Comparison of ENCODE assay signal across 8 mouse cellular contexts in the genomic region with DNA sequence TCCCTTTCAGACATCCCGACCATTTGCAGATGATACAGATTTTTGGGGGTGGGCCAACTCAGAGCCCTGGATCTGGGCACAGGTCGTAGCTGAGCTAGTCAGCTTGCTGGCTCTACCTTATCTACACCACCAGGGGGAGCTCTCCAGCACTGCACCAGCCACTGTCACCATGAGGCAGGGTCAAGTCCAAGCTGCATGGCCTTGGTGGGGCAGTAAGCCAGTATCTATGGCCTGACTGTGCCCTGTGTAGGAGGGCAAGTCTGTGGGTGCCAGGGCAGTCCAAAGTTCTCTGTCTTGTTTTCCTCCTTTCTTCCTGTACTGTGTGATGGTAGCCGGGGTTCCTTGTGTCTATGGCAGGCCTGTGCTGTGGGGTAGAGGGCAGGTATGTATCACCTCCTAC.
A peak's percentile ranks its signal among the peaks of the same experiment; 100 is the strongest.
DNase-seq lines count a peak whose midpoint lies in the region; ATAC-seq lines count a peak whose summit lies in the region.

No protein-coding gene starts in this region.

- H3K4me2 ChIP-seq in forebrain, embryonic 15.5 days (replicated peaks), result no peak overlapping the region
- H3K4me2 ChIP-seq in midbrain, embryonic 14.5 days (ENCODE audit: low read length), result no peak overlapping the region

- H3K4me1 ChIP-seq in forebrain, embryonic 15.5 days, result no peaks in the 10 kb centered on the region
- H3K4me1 ChIP-seq in midbrain, embryonic 14.5 days (ENCODE audit: control insufficient read depth, insufficient read depth, low read length), result no peaks in the 10 kb centered on the region

- no peak for DNase-seq in cerebellum, adult 11-12 months
- peak; percentile 14 for DNase-seq in urinary bladder, postnatal 14 days (ENCODE audit: low spot score)
- no peak for DNase-seq in urinary bladder, adult 2 months (ENCODE audit: low spot score)
- peak; percentile 8 to 24 for DNase-seq in kidney, postnatal 4 days
- DNase-seq in midbrain, embryonic 14.5 days, result peak; percentile 9
- DNase-seq in yolk sac, embryonic 10.5 days (ENCODE audit: low spot score), result no peak

- 63% methylated on average over 3 of the region's 3 CpGs for WGBS in forebrain, embryonic 15.5 days
- WGBS in midbrain, embryonic 14.5 days, result 72% methylated on average over 3 of the region's 3 CpGs

- no peak overlapping the region for H3K9ac ChIP-seq in forebrain, embryonic 15.5 days (replicated peaks)
- H3K9ac ChIP-seq in midbrain, embryonic 14.5 days (replicated peaks; ENCODE audit: low read length), result no peak overlapping the region

- peak; percentile 36; the same call in 1 of the 2 replicates for ATAC-seq in cerebellum, adult (ENCODE audit: insufficient number of reproducible peaks, low FRiP score, low TSS enrichment)
- ATAC-seq in forebrain, embryonic 15.5 days (replicated peaks), result peak; percentile 51; the same call in 1 of the 2 replicates
- ATAC-seq in midbrain, embryonic 14.5 days (ENCODE audit: low FRiP score, low TSS enrichment), result 0 out of 2 replicates have a peak, but pooled peaks have one; percentile 20

- no peak overlapping the region for H3K4me3 ChIP-seq in forebrain, embryonic 15.5 days
- no peak overlapping the region for H3K4me3 ChIP-seq in midbrain, embryonic 14.5 days (replicated peaks; ENCODE audit: low read depth, low read length)

- no peaks in the 10 kb centered on the region for H3K9me3 ChIP-seq in forebrain, embryonic 15.5 days
- H3K9me3 ChIP-seq in midbrain, embryonic 14.5 days (ENCODE audit: control insufficient read depth, low read length), result no peaks in the 10 kb centered on the region

- no peaks in the 10 kb centered on the region for H3K27me3 ChIP-seq in forebrain, embryonic 15.5 days
- no peaks in the 10 kb centered on the region for H3K27me3 ChIP-seq in midbrain, embryonic 14.5 days (ENCODE audit: control insufficient read depth, insufficient read depth, low read length)

- no peaks in the 10 kb centered on the region for H3K36me3 ChIP-seq in forebrain, embryonic 15.5 days
- H3K36me3 ChIP-seq in midbrain, embryonic 14.5 days (ENCODE audit: control insufficient read depth, insufficient read depth, low read length), result no peaks in the 10 kb centered on the region

- no peak overlapping the region for H3K27ac ChIP-seq in forebrain, embryonic 15.5 days (replicated peaks)
- H3K27ac ChIP-seq in midbrain, embryonic 14.5 days (replicated peaks; ENCODE audit: low read depth, low read length), result no peak overlapping the region

Comparison
In these comparisons a context has a peak if more than half of its experiments do, and no peak if none do; other contexts are left out.
1. DNase-seq: peak in urinary bladder, postnatal 14 days (single experiment), kidney, postnatal 4 days (2 of 2) and midbrain, embryonic 14.5 days (single experiment); none in cerebellum, adult 11-12 months (single experiment), urinary bladder, adult 2 months (single experiment) and yolk sac, embryonic 10.5 days (single experiment).
2. Peak in every context shown above with its lines, with median percentiles within 50 percentile points of each other: ATAC-seq.